Mouse (Mus musculus): ENCODE results near the gene Atp5g3. TPM values are rescaled to one million over a fixed set of nuclear protein-coding genes. Genes with fewer than 3 reads are reported as not detected.

The Atp5g3 gene
- polyA plus RNA-seq (2012; rRNA removed), result 393 and 455 TPM in 2 replicates

DNA sequence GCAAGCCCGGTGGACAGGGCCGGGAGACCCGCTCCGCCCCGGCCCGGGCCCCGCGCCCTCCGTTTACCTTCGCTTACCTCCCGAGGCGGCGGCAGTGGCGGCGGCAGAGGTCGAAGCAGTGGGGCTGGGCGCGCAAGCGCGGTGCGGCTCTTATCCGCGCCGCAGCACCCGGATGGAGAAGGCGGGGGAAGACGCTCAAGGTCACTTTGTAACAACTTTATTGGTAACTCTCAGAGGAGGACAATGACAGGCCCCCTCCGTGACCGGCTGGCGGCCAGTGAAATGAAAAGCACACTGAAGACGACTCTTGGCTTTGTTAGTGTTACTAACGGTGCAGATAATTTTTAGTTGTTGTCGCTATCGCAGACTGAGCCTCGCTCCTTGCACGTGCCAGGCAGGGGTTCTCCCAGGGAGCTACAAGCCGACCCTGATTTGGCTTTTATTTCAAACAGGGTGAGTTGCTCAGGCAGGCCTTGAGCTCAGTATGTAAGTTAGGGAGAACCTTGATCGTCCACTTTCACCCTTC lies at the start of gene Atp5g3:
TSS of gene Atp5g3 (minus strand) at position 152 of the 526 bp plus-strand sequence.

DNA sequence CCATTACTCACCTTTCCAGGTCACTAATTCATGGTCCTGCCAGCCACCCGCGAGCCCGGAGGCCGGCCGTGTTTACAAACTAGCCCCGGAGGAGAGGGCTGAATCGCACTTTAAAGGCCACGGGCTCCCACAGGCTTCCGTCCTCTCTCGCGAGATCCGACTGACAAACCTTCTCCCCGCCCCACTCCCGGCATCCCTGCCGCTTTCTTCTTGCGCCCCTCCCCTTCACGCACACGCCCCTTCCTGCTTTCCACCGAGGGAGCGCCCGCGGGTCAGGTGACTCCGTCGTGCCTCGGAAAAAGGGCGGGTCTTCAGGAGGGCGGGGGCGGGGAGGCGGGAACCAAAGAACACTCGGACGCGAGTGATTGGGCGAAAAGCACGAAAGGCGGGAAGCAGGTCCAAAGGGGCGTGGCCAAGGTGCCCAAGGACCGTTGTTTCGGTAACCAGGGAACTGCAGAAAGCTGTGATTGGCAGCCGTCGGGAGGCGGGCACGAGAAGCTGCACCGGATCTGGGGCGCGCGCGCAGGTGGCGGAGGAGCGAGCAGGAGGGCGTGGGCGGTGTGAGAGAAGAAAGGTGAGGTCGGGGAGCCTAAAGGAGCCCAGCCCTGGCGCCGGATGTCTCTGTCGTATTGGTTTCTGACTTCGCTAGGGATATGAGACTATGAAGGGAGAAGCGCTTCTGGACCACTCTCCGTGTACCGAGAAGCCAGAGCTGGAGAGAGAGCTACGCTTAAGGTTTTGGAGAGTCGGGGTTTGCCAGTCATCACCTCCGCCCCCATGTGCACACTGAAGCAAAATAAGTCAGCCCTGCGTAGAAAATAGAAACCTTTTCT lies 18.4 kb downstream of the Atp5g3 start, which contains the start of gene Atf2:
TSS of gene Atf2 (minus strand) at position 176 of the 833 bp plus-strand sequence.

Other genes starting within 250 kb of the Atp5g3 start
- gene Chn1, start 136.0 kb downstream of the Atp5g3 start, polyA plus RNA-seq (2012; rRNA removed), result 0.65 and 1.1 TPM in 2 replicates
- gene Atf2, start 18.7 kb downstream of the Atp5g3 start, polyA plus RNA-seq (2012; rRNA removed), result 8.7 and 9.8 TPM in 2 replicates